Mouse (Mus musculus): ENCODE data around the gene Entpd2.

GRCm38 (mm10) chr2:25441067-25441466 is 45.4 kb downstream of the Entpd2 start:
- TF ChIP-seq TAL1 (IDR thresholded peaks at IDR 0.05; ENCODE audit: low read length) (no peak), GATA1 (IDR thresholded peaks at IDR 0.05; ENCODE audit: low read length) (no peak)

Data from erythroblast, embryonic 14.5 days (primary cell).